ENCODE assay signal across 27 mouse cellular contexts in genomic region chr2:92094078-92094477, GRCm38 (mm10). TPM values are rescaled to one million over a fixed set of nuclear protein-coding genes. Genes with fewer than 3 reads are reported as not detected.
A peak's percentile ranks its signal among the peaks of the same experiment; 100 is the strongest.
DNase-seq lines count a peak whose midpoint lies in the region; ATAC-seq and TF ChIP-seq lines count a peak whose summit lies in the region.
"Had no signal": no experiment of that assay in that cellular context is flagged by ENCODE, and none has a peak within 500 bp of the region (broad histone marks: within the 10 kb centered on the region; RNA-seq: fewer than 3 reads in every experiment).

No protein-coding gene starts in this region.

- ATAC-seq in lung, embryonic 15.5 days (ENCODE audit: borderline replicate concordance, extremely low read depth, low FRiP score, low TSS enrichment): peak; percentile 52; the same call in 1 of the 2 replicates
- ATAC-seq: forebrain, postnatal 0 days; hindbrain, embryonic 16.5 days; Patski had no signal

- DNase-seq in retina, embryonic 14.5 days (ENCODE audit: low spot score): peak; percentile 12
- no peak for DNase-seq in retina, postnatal 1 day
- DNase-seq in lung, postnatal 36 days: peak; percentile 48
- no peak for DNase-seq in left cerebral cortex, adult 2 months (ENCODE audit: extremely low spot score in 1 of 2, low spot score in 2 of 2)
- DNase-seq in kidney, postnatal 10 days: no peak
- DNase-seq in layer of hippocampus, postnatal 14 days (ENCODE audit: low spot score in 2 of 2): no peak
- DNase-seq: adrenal gland, postnatal 14 days; cerebellum, adult 11-12 months; cerebellum, adult 9-11 months; forebrain, postnatal 0 days; gastrocnemius, postnatal 10 days; kidney, adult 18-20 months; kidney, postnatal 4 days; layer of hippocampus, postnatal 36 days; liver; midbrain, embryonic 14.5 days; right cerebral cortex, postnatal 25 days; thymus, postnatal 14 days had no signal

- no peaks in the 10 kb centered on the region for H3K36me3 ChIP-seq in lung, embryonic 15.5 days
- H3K36me3 ChIP-seq: embryonic facial prominence, embryonic 10.5 days; embryonic facial prominence, embryonic 15.5 days; forebrain, embryonic 12.5 days; heart, embryonic 10.5 days; heart, embryonic 15.5 days; liver, embryonic 15.5 days had no signal

- H3K9me3 ChIP-seq in lung, embryonic 15.5 days: no peaks in the 10 kb centered on the region
- H3K9me3 ChIP-seq: embryonic facial prominence, embryonic 15.5 days; forebrain, embryonic 12.5 days; heart, embryonic 10.5 days; heart, embryonic 15.5 days; liver, embryonic 15.5 days had no signal

- no peak overlapping the region for H3K4me2 ChIP-seq in lung, embryonic 15.5 days
- H3K4me2 ChIP-seq: embryonic facial prominence, embryonic 15.5 days; forebrain, embryonic 12.5 days; heart, embryonic 15.5 days; liver, embryonic 15.5 days had no signal

- no peak for TF ChIP-seq CTCF in left cerebral cortex, adult 2 months (IDR thresholded peaks at IDR 0.05)

- no peaks in the 10 kb centered on the region for H3K27me3 ChIP-seq in lung, embryonic 15.5 days
- H3K27me3 ChIP-seq: embryonic facial prominence, embryonic 15.5 days; forebrain, embryonic 12.5 days; heart, embryonic 15.5 days; liver, embryonic 15.5 days had no signal

- 42% methylated on average over 8 of the region's 8 CpGs for WGBS in lung, embryonic 15.5 days

- no peaks in the 10 kb centered on the region for H3K4me1 ChIP-seq in lung, embryonic 15.5 days
- H3K4me1 ChIP-seq: embryonic facial prominence, embryonic 10.5 days; embryonic facial prominence, embryonic 15.5 days; forebrain, embryonic 12.5 days; heart, embryonic 10.5 days; heart, embryonic 15.5 days; liver, embryonic 15.5 days had no signal

- no peak overlapping the region for H3K4me3 ChIP-seq in lung, embryonic 15.5 days
- H3K4me3 ChIP-seq in left cerebral cortex, adult 2 months: no peak overlapping the region
- H3K4me3 ChIP-seq: embryonic facial prominence, embryonic 10.5 days; embryonic facial prominence, embryonic 15.5 days; forebrain, embryonic 12.5 days; heart, embryonic 10.5 days; heart, embryonic 15.5 days; liver, embryonic 15.5 days had no signal

- H3K27ac ChIP-seq in lung, embryonic 15.5 days: no peak overlapping the region
- H3K27ac ChIP-seq in left cerebral cortex, adult 2 months: no peak overlapping the region
- H3K27ac ChIP-seq: embryonic facial prominence, embryonic 10.5 days; embryonic facial prominence, embryonic 15.5 days; forebrain, embryonic 12.5 days; heart, embryonic 10.5 days; heart, embryonic 15.5 days; liver, embryonic 15.5 days had no signal

- no peak overlapping the region for H3K9ac ChIP-seq in lung, embryonic 15.5 days
- H3K9ac ChIP-seq: embryonic facial prominence, embryonic 15.5 days; forebrain, embryonic 12.5 days; forebrain, postnatal 0 days; heart, embryonic 15.5 days; liver, embryonic 15.5 days had no signal

- intact Hi-C loops in left cerebral cortex, adult 2 months (cut with DNase I): no loop called here

RNA-seq across cellular contexts. Expression of gene Phf21a, which starts 1.2 kb away (rescaled TPM):
- 22.5 and 29.9 TPM in 2 replicates for polyA plus RNA-seq in lung, embryonic 15.5 days (2015; fragmentation: Nextera tagmentation; extraction: Ambion mirVana)
- 100 to 1,000 TPM; 124 to 153 TPM for total RNA-seq in left cerebral cortex, adult 2 months (2021)
- total RNA-seq in layer of hippocampus, postnatal 14 days (2021): 10 to 100 TPM; 81.7 to 90.1 TPM

Comparison
In these comparisons a context has a peak if more than half of its experiments do, and no peak if none do; other contexts are left out.
1. DNase-seq: peak in retina, embryonic 14.5 days (single experiment) and lung, postnatal 36 days (single experiment); none in retina, postnatal 1 day (single experiment), left cerebral cortex, adult 2 months (0 of 2), kidney, postnatal 10 days (single experiment) and layer of hippocampus, postnatal 14 days (0 of 2).